Mouse (Mus musculus): ENCODE data around the gene Prmt1.

The Prmt1 gene

GRCm38 (mm10) chr7:44938680-44939079, 47.7 kb downstream of the Prmt1 start:
- DNase-seq, result no peak

DNA sequence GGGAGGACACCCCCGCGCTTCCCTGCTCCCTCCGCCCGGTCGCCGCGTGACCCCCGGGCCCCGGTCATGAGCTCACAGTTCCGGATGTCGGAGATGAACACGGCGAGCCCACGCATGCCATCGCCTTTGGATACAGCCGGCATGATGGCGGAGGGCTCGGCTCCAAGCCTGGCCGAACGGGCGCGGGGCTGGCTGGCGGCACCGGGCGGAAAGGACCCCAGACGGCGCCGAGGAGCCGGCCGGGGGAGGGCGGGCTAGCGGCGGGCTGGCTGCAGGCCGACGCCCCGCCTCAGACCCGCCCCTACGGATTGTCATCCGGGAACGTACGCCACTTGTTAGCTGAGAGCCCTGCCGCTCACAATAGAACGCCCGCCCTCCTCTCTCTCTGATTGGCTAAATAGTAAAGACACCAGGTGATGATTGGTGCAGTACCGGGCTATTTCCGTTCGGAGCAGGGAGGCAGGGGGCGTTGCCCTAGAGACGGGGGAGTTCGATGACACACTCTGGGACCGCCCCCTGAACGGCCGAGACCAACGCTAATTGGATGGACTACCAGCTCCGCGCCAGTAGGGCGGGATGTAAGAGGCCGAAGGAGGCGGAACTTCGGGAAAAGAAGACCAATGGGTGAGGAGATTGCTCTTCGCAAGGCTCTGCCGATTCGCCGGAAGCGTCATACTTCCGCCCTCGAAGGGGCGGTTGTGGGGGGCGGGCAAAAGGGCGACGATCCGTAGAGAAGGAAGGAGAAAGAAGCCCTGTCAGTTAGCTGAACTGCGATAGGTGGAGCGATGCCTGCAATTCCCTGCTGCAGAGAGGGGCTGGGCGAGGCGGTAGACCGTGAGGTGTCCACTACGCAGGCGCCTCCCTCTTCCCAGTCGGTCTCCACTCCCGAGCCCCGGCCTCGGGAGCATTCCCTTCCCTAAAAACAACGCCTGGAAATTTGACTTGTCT, 56.9 kb downstream of the Prmt1 start, which contains the start of gene Ap2a1:
TSS of gene Ap2a1 (minus strand) at position 293 of the 948 bp plus-strand sequence.
- DNase-seq, result peak; percentile 100

- no peak for DNase-seq
Observed at GRCm38 (mm10) chr7:44928570-44928969, 57.8 kb downstream of the Prmt1 start.

All from kidney, adult 9 months (tissue).